Mouse (Mus musculus): ENCODE results near the gene Large2.

Large2 gene

GRCm38 (mm10) chr2:92371971-92372690 lies 2.5 kb downstream of the Large2 start:
- DNase-seq (ENCODE audit: low read depth, low spot score): peak; percentile 67

- peak; percentile 91 for DNase-seq (ENCODE audit: low read depth, low spot score)
Measured at GRCm38 (mm10) chr2:92370821-92371805, 3.6 kb downstream of the Large2 start.

GRCm38 (mm10) chr2:92370375-92370774 lies 4.3 kb downstream of the Large2 start:
- no peak for DNase-seq (ENCODE audit: low read depth, low spot score)

GRCm38 (mm10) chr2:92367383-92368029 lies 7.2 kb downstream of the Large2 start:
- no peak for DNase-seq (ENCODE audit: low read depth, low spot score)

- no peak for DNase-seq (ENCODE audit: low read depth, low spot score)
Measured at GRCm38 (mm10) chr2:92365568-92365967, 9.1 kb downstream of the Large2 start.

GRCm38 (mm10) chr2:92364086-92364485 lies 10.6 kb downstream of the Large2 start:
- DNase-seq (ENCODE audit: low read depth, low spot score): no peak

- DNase-seq (ENCODE audit: low read depth, low spot score): no peak
Measured at GRCm38 (mm10) chr2:92362571-92363228, 12.0 kb downstream of the Large2 start.

- no peak for DNase-seq (ENCODE audit: low read depth, low spot score)
Measured at GRCm38 (mm10) chr2:92361795-92362194, 12.9 kb downstream of the Large2 start.

GRCm38 (mm10) chr2:92360893-92361292 lies 13.8 kb downstream of the Large2 start:
- DNase-seq (ENCODE audit: low read depth, low spot score): peak; percentile 28

GRCm38 (mm10) chr2:92360186-92360823 lies 14.4 kb downstream of the Large2 start:
- no peak for DNase-seq (ENCODE audit: low read depth, low spot score)

- no peak for DNase-seq (ENCODE audit: low read depth, low spot score)
Measured at GRCm38 (mm10) chr2:92359301-92359700, 15.4 kb downstream of the Large2 start.

- DNase-seq (ENCODE audit: low read depth, low spot score): no peak
Measured at GRCm38 (mm10) chr2:92354224-92354623, 20.4 kb downstream of the Large2 start.

- no peak for DNase-seq (ENCODE audit: low read depth, low spot score)
Measured at GRCm38 (mm10) chr2:92353402-92353801, 21.3 kb downstream of the Large2 start.

- DNase-seq (ENCODE audit: low read depth, low spot score): no peak
Measured at GRCm38 (mm10) chr2:92350686-92351085, 24.0 kb downstream of the Large2 start.

GRCm38 (mm10) chr2:92349589-92350425 lies 24.9 kb downstream of the Large2 start:
- DNase-seq (ENCODE audit: low read depth, low spot score): no peak

- DNase-seq (ENCODE audit: low read depth, low spot score): no peak
Measured at GRCm38 (mm10) chr2:92347191-92347590, 27.5 kb downstream of the Large2 start.

GRCm38 (mm10) chr2:92342418-92342817 lies 32.3 kb downstream of the Large2 start:
- no peak for DNase-seq (ENCODE audit: low read depth, low spot score)

- no peak for DNase-seq (ENCODE audit: low read depth, low spot score)
Measured at GRCm38 (mm10) chr2:92331871-92332270, 42.8 kb downstream of the Large2 start.

- peak; percentile 68 for DNase-seq (ENCODE audit: low read depth, low spot score)
Measured at GRCm38 (mm10) chr2:92331410-92331809, 43.3 kb downstream of the Large2 start.

- peak; percentile 70 for DNase-seq (ENCODE audit: low read depth, low spot score)
Measured at GRCm38 (mm10) chr2:92330840-92331239, 43.8 kb downstream of the Large2 start.
